ENCODE assay signal across 9 mouse cellular contexts in genomic region chr5:142220851-142221503, GRCm38 (mm10).
A peak's percentile ranks its signal among the peaks of the same experiment; 100 is the strongest.
DNase-seq lines count a peak whose midpoint lies in the region; ATAC-seq and TF ChIP-seq lines count a peak whose summit lies in the region.
"Had no signal": no experiment of that assay in that cellular context is flagged by ENCODE, and none has a peak within 500 bp of the region (broad histone marks: within the 10 kb centered on the region; RNA-seq: fewer than 3 reads in every experiment).

No protein-coding gene starts in this region.

- peak; percentile 31 for DNase-seq in heart, postnatal 4 days
- no peak for DNase-seq in testis, postnatal 10 days (ENCODE audit: low spot score)
- DNase-seq in embryo, embryonic 9.5 days (ENCODE audit: extremely low spot score) = peak; percentile 16
- DNase-seq in c-Kit-positive CD71-positive TER-119-positive erythroid progenitor cells, embryonic 14.5 days (ENCODE audit: low spot score) = no peak
- DNase-seq in T-cell, adult 2 months (ENCODE audit: low spot score) = no peak
- no peak for DNase-seq in spleen, adult 18-20 months

- H3K9ac ChIP-seq in heart, embryonic 12.5 days = no peak overlapping the region
- H3K9ac ChIP-seq: midbrain, embryonic 12.5 days had no signal

- no peak overlapping the region for H3K4me3 ChIP-seq in heart, embryonic 12.5 days
- H3K4me3 ChIP-seq in testis, adult 2 months (ENCODE audit: control insufficient read depth, low read depth, low read length) = no peak overlapping the region
- H3K4me3 ChIP-seq: midbrain, embryonic 12.5 days had no signal

- H3K36me3 ChIP-seq in heart, embryonic 12.5 days = no peaks in the 10 kb centered on the region
- H3K36me3 ChIP-seq in testis, adult 2 months (ENCODE audit: control insufficient read depth, insufficient read depth, low read length) = no peaks in the 10 kb centered on the region
- H3K36me3 ChIP-seq: midbrain, embryonic 12.5 days had no signal

- 83% methylated on average over 12 of the region's 12 CpGs for WGBS in heart, embryonic 12.5 days

- TF ChIP-seq CTCF in testis, adult 2 months (IDR thresholded peaks at IDR 0.05; ENCODE audit: control insufficient read depth, insufficient read depth, insufficient replicate concordance, low read depth, low read length) = peak; percentile 20; the same call in 1 of the 2 replicates

- no peak overlapping the region for H3K4me2 ChIP-seq in heart, embryonic 12.5 days
- H3K4me2 ChIP-seq: midbrain, embryonic 12.5 days had no signal

- H3K27me3 ChIP-seq in heart, embryonic 12.5 days (replicated peaks) = no peaks in the 10 kb centered on the region
- no peaks in the 10 kb centered on the region for H3K27me3 ChIP-seq in testis, adult 2 months (ENCODE audit: control insufficient read depth, insufficient read depth, low read length)
- H3K27me3 ChIP-seq: midbrain, embryonic 12.5 days had no signal

- no peak for TF ChIP-seq POLR2A in testis, adult 2 months (IDR thresholded peaks at IDR 0.05; ENCODE audit: control insufficient read depth, low read depth, low read length)

- peaks cover 13% of the 10 kb centered on the region; the same call in 1 of the 2 replicates for H3K9me3 ChIP-seq in heart, embryonic 12.5 days (replicated peaks)

- H3K27ac ChIP-seq in heart, embryonic 12.5 days (ENCODE audit: poor library complexity, severe bottlenecking) = no peak overlapping the region
- H3K27ac ChIP-seq in testis, adult 2 months (ENCODE audit: control insufficient read depth, insufficient read depth, low read depth, low read length) = no peak overlapping the region
- H3K27ac ChIP-seq: midbrain, embryonic 12.5 days had no signal

- H3K4me1 ChIP-seq in heart, embryonic 12.5 days (replicated peaks) = peaks cover 8% of the 10 kb centered on the region; the same call in 1 of the 2 replicates
- H3K4me1 ChIP-seq in testis, adult 2 months (ENCODE audit: control insufficient read depth, insufficient read depth, low read length) = peaks cover 12% of the 10 kb centered on the region
- H3K4me1 ChIP-seq: midbrain, embryonic 12.5 days had no signal

- ATAC-seq in heart, embryonic 12.5 days (ENCODE audit: insufficient number of reproducible peaks, low FRiP score) = no peak

Comparison
In these comparisons a context has a peak if more than half of its experiments do, and no peak if none do; other contexts are left out.
1. DNase-seq: peak in heart, postnatal 4 days (single experiment) and embryo, embryonic 9.5 days (single experiment); none in testis, postnatal 10 days (single experiment), c-Kit-positive CD71-positive TER-119-positive erythroid progenitor cells, embryonic 14.5 days (single experiment), T-cell, adult 2 months (single experiment) and spleen, adult 18-20 months (0 of 2).